Mouse (Mus musculus) CD8-positive naive resting alpha-beta T cell, adult 2 months (primary cell): ENCODE results near the gene Mettl27.
"Not testable (repeated sequence)": the region's sequence is repeated elsewhere in the genome, so short reads cannot be mapped to it uniquely, and the experiment has no call there.

Experiments used
- DNase-seq, 2 experiments: peaks; one replicate each; pipeline ENCODE4 v3.0.0; 2022; ENCODE audit warnings: low read depth in 2 of 2, low spot score in 2 of 2

Gene Mettl27

DNA sequence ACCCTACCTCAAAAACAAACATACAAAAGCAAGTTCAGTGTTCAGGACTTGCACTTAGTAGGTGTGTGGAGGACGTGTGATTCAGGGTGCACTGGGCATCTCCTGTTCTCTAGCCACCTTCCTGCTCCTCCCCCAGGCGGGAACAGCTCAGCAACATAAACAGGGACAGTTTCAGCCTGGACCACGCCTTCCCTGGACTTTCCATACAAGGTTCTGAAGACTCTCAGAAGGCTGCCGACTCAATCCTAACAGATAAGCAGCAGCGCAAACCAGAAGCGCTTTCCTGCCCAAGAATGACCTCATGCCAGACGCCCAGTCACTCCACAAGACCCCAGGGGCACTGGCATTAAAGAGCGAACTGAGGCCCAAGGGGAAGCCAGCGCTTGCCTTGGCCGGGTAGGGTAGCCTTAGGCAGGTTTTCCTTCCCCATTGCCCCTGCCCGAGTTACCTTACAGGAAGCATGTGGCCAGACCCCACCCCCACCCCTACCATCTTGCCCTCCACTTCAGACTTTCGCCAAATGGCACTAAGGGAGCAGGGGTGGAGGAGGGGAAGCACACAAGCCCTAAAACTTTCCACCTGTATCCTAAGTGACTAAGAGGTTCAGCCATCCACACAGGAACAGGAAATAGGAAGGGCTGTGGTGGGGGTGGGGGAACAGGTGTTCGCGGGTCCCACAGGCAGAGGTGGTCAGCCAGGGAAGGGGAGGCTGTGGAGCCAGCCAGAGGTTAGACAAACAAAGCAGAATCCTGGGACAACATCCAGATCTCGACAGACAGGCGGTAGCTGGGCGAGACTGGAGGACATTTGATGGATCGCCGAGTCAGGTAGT lies 19.1 kb downstream of the Mettl27 start:
- DNase-seq: no peak

GRCm38 (mm10) chr5:134955491-134955890 lies 23.3 kb downstream of the Mettl27 start:
- no peak for DNase-seq

DNA sequence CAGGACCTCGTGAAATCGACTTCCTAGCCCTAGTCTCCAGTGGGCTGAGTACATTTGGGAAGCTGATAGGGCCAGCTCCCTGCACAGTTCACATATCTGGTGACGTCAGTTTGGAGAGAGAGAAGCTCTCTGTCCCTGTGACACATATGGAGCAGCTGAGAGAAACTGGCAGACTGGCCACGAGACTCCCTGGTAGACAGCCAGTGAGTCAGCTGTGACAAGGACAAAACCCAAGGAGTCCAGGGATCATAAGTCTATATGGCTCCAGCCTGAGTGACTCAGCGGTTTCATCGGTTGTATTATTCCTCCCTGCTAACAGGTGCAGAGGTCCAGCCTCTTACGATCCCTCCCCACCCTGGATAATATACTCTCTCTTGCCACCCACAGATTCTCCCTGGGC lies 26.9 kb downstream of the Mettl27 start:
- DNase-seq: no peak

DNA sequence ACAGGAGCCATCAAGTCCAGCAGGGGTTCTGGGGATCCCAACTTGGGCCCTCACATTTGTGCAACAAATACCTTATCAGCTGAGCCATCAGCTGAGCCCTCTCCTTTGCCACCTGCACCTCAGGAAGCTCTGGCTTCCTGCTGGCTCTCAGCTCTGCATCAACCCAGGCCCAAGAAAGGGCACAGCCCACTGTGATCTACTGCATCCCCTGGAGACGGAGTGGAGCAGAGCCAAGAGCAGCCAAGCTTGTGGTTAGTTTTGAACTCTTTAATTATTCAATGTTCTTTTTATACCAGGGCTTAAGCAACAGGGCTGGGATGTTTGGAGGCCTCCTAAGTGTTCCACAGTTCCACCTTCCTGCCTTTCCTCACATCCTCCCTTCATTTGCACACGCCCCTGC lies 28.3 kb downstream of the Mettl27 start:
- no peak for DNase-seq

DNA sequence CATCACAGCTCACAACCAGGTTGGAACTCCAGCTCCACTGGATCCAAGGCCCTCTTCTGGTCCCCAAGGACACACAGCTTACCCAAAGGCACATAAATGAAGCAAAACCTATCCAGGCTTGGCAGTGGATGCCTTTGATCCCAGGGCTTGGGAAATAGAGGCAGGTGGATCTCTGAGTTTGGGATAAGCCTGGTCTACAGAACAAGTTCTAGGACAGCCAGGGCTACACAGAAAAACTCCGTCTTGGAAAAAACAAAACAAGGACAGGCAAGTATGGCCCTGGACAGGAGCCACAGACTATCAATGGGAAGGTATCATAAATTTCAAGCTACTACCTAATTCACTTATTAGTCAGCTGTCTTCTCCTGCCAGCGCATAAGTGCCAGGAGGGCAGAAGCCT lies 29.4 kb downstream of the Mettl27 start:
- no peak for DNase-seq

GRCm38 (mm10) chr5:134963546-134963945 lies 31.4 kb downstream of the Mettl27 start:
- DNase-seq: no peak

- not testable (repeated sequence) for DNase-seq
Observed at GRCm38 (mm10) chr5:134964655-134965054, 32.5 kb downstream of the Mettl27 start.

DNA sequence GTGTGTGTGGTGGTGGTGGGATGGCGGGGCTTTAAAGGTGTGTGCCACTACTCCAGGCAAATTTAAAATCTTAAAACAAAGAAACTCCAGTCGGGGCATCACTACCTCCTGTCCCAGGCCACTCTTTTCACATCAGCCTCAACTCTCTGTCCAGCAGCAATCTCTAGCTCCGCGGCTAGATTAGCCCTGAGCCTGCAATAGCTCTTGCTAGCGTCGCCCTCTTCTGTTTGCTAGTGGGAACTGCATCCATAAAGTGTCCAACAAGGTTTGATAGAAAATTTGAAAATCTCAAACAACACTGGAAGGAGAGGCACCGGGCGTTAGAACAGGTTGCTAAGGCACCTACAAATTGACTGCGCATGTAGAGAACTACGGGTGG lies 33.3 kb downstream of the Mettl27 start:
- peak; percentile 60 to 71 for DNase-seq

- peak; percentile 33 to 43 for DNase-seq
Observed at GRCm38 (mm10) chr5:134965852-134966821, 34.0 kb downstream of the Mettl27 start.

DNA sequence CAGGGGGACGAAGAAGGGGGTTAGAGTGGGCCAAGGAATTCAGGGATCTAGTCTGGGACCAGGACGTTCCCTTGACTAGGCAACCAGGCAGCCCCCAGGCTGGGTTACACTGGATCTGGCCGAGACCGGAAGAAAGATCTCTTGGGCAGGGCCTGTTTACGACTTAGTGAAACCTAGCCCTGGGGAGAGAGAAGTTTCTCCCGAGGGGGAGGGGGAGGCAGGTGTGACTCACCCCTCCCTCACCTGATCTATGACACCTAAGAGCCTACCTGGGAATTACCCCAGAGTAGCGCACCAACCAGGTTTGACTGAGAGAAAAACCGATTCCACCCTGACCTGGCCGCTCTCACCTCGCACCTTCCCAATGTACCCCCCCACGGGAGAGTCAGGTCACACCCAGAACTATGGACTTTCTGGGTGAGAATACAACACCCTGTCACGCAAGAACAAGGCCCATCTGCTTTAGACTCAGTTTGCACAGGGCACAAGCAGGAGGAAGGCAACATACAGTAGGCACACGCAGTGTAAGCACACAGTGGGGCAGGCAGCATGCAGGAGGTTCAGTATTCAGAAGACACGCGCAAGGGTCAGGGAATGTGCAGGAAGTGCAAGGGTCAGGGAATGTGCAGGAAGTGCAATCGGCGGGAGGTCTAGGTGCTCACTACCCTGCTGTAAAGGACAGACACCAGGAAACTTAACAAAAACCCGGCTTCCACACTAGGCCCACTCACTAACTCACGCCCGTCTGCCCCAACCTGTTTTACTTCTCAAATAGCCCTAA lies 35.2 kb downstream of the Mettl27 start:
- DNase-seq: no peak

DNA sequence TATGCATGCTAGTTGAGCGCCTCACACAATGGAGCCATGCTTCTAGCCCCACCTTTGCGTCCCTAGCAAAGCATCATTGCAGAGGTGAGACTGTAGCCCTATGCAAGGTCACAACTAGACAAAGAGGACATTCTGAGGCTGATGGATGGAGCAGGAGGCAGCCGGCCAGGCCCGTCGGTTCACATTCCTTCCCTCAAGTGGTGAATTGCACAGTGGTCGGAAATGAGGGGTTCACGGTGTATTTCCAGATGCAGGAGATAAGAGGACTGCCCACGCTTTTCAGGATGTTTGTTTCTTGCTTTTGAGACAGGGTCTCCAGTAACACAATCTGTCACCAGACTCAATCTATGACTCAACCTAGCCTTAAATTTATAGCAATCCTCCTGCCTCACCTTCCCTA lies 38.5 kb downstream of the Mettl27 start:
- no peak for DNase-seq

- DNase-seq: no peak
Observed at GRCm38 (mm10) chr5:134973081-134973480, 40.9 kb downstream of the Mettl27 start.

DNA sequence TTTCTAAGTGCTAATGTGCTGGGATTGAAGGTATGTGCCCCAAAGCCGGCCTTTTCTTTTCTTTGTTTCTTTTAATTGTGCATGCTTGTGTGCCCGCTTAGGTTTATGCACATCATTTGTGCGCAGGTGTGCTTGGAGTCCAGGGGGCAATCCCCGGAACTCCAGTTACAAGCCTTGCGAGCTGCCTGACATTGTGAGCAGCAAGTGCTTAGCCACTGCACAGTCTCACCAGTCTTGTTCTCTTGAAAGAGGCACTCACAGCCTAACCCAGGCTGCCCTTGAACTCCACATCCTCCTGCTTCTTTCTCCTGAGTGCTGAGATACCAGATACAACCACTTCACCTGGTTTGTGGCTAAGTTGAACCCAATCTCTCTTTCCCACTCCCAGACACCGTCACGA lies 41.4 kb downstream of the Mettl27 start:
- no peak for DNase-seq

- DNase-seq: no peak
Observed at GRCm38 (mm10) chr5:134974294-134974693, 42.1 kb downstream of the Mettl27 start.

- DNase-seq: no peak
Observed at GRCm38 (mm10) chr5:134974921-134975320, 42.8 kb downstream of the Mettl27 start.

GRCm38 (mm10) chr5:134976164-134976563 lies 44.0 kb downstream of the Mettl27 start:
- DNase-seq: no peak

DNA sequence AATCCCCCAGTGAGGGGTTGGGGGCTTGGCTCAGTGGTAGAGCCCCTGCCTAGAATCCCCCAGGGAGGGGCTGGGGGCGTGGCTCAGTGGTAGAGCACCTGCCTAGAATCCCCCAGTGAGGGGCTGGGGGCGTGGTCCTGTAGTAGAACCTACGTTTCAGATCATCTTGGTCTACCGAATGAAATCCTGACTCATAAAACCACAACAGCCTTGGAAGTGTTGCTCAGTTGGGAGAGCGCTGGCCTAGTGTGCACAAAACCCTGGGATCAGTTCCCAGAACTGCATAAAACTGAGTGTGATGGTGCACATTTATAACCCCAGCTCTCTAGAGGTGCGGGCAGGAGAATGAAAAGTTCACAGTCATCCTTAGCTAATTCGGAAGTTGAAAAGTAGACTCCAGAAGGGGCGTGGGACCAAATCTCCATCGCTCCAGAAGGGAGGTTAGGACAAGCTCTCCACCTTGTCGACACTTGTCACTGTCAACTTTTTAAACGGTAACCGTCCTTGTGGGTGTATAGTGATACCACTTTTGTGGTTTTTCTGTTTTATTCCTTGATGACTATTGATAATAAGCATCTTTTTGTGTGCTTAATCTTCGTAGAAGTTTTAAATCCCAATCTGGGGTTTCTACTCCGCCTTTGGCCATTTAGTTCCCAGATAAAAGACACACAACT lies 44.5 kb downstream of the Mettl27 start:
- no peak for DNase-seq

GRCm38 (mm10) chr5:134977837-134978236 lies 45.7 kb downstream of the Mettl27 start:
- DNase-seq: no peak

DNA sequence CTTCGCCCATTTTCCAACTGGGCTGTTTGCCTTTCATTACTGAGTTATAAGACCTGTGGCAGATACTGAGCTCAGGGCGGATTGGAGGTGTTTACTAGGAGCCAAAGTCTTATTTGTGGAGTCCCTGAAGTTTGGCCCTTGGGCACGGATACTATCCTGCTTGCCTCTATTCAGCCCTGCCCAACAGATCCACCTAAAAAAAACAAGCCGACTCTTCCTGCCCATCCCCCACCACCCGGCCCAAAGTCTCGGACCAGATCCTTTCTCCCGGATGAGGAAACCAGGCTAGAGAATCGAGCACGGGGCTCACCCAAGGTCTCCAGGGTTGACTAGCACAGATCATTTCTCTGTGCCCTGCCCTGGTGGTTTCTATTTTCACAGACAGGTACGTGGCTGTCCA lies 49.0 kb downstream of the Mettl27 start:
- no peak for DNase-seq

GRCm38 (mm10) chr5:134983111-134983510 lies 50.9 kb downstream of the Mettl27 start:
- DNase-seq: no peak

- DNase-seq: no peak
Observed at GRCm38 (mm10) chr5:134983771-134984170, 51.6 kb downstream of the Mettl27 start.
